Comparison of ENCODE assay signal across 8 mouse cellular contexts in the genomic region with DNA sequence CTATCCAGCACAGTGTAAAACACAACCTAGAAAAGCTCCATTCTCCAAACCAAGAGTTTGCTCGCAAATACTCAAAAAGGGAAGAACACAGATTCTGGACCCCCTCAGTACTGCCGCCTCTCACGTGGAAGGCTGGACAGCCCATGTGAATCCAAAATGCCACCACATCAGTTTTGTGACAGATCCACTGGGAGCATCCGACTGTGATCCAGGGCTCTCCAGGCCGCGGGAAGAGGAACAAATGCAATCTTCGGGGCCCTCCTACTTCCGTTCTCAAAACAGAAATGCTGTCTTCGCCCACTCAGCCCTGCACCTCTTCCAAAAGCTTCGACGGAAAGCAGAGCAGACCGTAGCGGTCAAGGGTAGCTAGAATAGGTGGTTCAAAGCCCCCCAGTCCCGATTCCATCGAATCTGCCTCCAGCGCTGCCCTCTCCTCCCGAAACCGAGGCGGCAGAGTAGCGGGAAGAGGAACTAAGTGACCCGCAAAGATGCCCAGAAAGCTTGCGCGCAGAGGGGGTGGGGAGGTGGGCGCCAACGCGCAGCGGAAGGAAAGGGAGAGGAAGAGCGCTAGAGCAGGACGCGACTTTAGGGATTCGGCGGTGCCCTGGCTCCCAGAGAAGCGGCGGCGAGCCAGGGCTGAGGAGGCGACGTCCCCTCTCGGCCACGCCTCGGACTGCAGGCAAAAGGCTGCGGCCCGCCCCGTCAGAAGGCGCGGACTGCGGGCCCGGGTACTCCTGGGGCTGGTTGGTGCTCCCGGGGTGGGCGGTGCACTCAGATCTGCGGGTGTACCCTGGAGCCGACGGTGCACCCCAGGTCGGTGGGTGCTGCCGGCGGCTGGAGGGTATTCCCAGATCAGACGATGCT. TPM values are rescaled to one million over a fixed set of nuclear protein-coding genes. Genes with fewer than 3 reads are reported as not detected.
A peak's percentile ranks its signal among the peaks of the same experiment; 100 is the strongest.
DNase-seq lines count a peak whose midpoint lies in the region; ATAC-seq and TF ChIP-seq lines count a peak whose summit lies in the region.

No protein-coding gene starts in this region.

- peak overlapping the region; percentile 83 for H3K4me2 ChIP-seq in forebrain, embryonic 12.5 days
- peak overlapping the region; percentile 85 for H3K4me2 ChIP-seq in heart, postnatal 0 days (ENCODE audit: low read depth, low read length)
- H3K4me2 ChIP-seq in liver, postnatal 0 days (ENCODE audit: low read depth, low read length): peak overlapping the region; percentile 88
- peak overlapping the region; percentile 76 for H3K4me2 ChIP-seq in neural tube, embryonic 14.5 days (ENCODE audit: low read depth, low read length)

- TF ChIP-seq EP300 in heart, postnatal 0 days (IDR thresholded peaks at IDR 0.05; ENCODE audit: low read depth): no peak
- TF ChIP-seq EP300 in liver, postnatal 0 days (IDR thresholded peaks at IDR 0.05; ENCODE audit: low read depth): peak; percentile 24; the same call in 1 of the 2 replicates

- H3K4me3 ChIP-seq in forebrain, embryonic 12.5 days (replicated peaks): peak overlapping the region; percentile 91
- H3K4me3 ChIP-seq in heart, postnatal 0 days (ENCODE audit: low read depth, low read length): peak overlapping the region; percentile 84
- H3K4me3 ChIP-seq in liver, postnatal 0 days (ENCODE audit: low read depth, low read length): peak overlapping the region; percentile 90
- peak overlapping the region; percentile 94 for H3K4me3 ChIP-seq in neural tube, embryonic 14.5 days (ENCODE audit: low read depth, low read length)
- peak overlapping the region; percentile 86 for H3K4me3 ChIP-seq in testis, adult 2 months (ENCODE audit: control insufficient read depth, low read depth, low read length)

- no peaks in the 10 kb centered on the region for H3K27me3 ChIP-seq in forebrain, embryonic 12.5 days
- H3K27me3 ChIP-seq in heart, postnatal 0 days (ENCODE audit: control insufficient read depth, insufficient read depth, low read length): no peaks in the 10 kb centered on the region
- no peaks in the 10 kb centered on the region for H3K27me3 ChIP-seq in liver, postnatal 0 days (ENCODE audit: insufficient read depth, low read length)
- H3K27me3 ChIP-seq in neural tube, embryonic 14.5 days (ENCODE audit: control insufficient read depth, insufficient read depth, low read length): no peaks in the 10 kb centered on the region; the same call in 1 of the 2 replicates
- no peaks in the 10 kb centered on the region for H3K27me3 ChIP-seq in testis, adult 2 months (ENCODE audit: control insufficient read depth, insufficient read depth, low read length)

- peak overlapping the region; percentile 95 for H3K27ac ChIP-seq in forebrain, embryonic 12.5 days
- peak overlapping the region; percentile 92 for H3K27ac ChIP-seq in heart, postnatal 0 days (ENCODE audit: low read depth)
- peak overlapping the region; percentile 98 for H3K27ac ChIP-seq in liver, postnatal 0 days (ENCODE audit: low read depth)
- H3K27ac ChIP-seq in neural tube, embryonic 14.5 days (ENCODE audit: low read depth, low read length): peak overlapping the region; percentile 94
- peak overlapping the region; percentile 76 for H3K27ac ChIP-seq in testis, adult 2 months (ENCODE audit: control insufficient read depth, insufficient read depth, low read depth, low read length)

- peak overlapping the region; percentile 90 for H3K9ac ChIP-seq in forebrain, embryonic 12.5 days
- H3K9ac ChIP-seq in heart, postnatal 0 days (replicated peaks; ENCODE audit: low read depth, low read length): peak overlapping the region; percentile 88
- H3K9ac ChIP-seq in liver, postnatal 0 days (replicated peaks): peak overlapping the region; percentile 94
- H3K9ac ChIP-seq in neural tube, embryonic 14.5 days (replicated peaks; ENCODE audit: low read depth, low read length): peak overlapping the region; percentile 94

- TF ChIP-seq POLR2A in testis, adult 2 months (IDR thresholded peaks at IDR 0.05; ENCODE audit: control insufficient read depth, low read depth, low read length): 0 out of 2 replicates have a peak, but pooled peaks have one; percentile 28

- peaks cover 17% of the 10 kb centered on the region for H3K4me1 ChIP-seq in forebrain, embryonic 12.5 days
- H3K4me1 ChIP-seq in heart, postnatal 0 days (ENCODE audit: control insufficient read depth, insufficient read depth): peaks cover 15% of the 10 kb centered on the region
- H3K4me1 ChIP-seq in liver, postnatal 0 days (ENCODE audit: insufficient read depth): peaks cover 28% of the 10 kb centered on the region
- H3K4me1 ChIP-seq in neural tube, embryonic 14.5 days (ENCODE audit: control insufficient read depth, insufficient read depth, low read length): peaks cover 16% of the 10 kb centered on the region; the same call in 1 of the 2 replicates
- peaks cover 11% of the 10 kb centered on the region for H3K4me1 ChIP-seq in testis, adult 2 months (ENCODE audit: control insufficient read depth, insufficient read depth, low read length)

- ATAC-seq in forebrain, embryonic 12.5 days (ENCODE audit: low FRiP score): peak; percentile 45
- peak; percentile 44 for ATAC-seq in heart, postnatal 0 days (ENCODE audit: insufficient read depth, low read depth)
- ATAC-seq in liver, postnatal 0 days: peak; percentile 30
- peak; percentile 44 for ATAC-seq in neural tube, embryonic 14.5 days (ENCODE audit: low read depth)

- DNase-seq in CD4-positive, CD25-positive, alpha-beta regulatory T cell, adult 2 months (ENCODE audit: low read depth, low spot score): peak; percentile 60
- DNase-seq in c-Kit-negative CD71-positive TER-119-positive erythroid progenitor cells, embryonic 14.5 days (ENCODE audit: low read depth, low spot score): peak; percentile 34
- peak; percentile 58 for DNase-seq in heart, postnatal 0 days (ENCODE audit: low spot score)
- peak; percentile 66 to 80 for DNase-seq in kidney, postnatal 4 days
- peak; percentile 73 for DNase-seq in liver, postnatal 0 days

- H3K9me3 ChIP-seq in forebrain, embryonic 12.5 days: no peaks in the 10 kb centered on the region
- no peaks in the 10 kb centered on the region for H3K9me3 ChIP-seq in heart, postnatal 0 days (replicated peaks; ENCODE audit: control insufficient read depth, low read length)
- H3K9me3 ChIP-seq in liver, postnatal 0 days (ENCODE audit: low read length): no peaks in the 10 kb centered on the region
- no peaks in the 10 kb centered on the region for H3K9me3 ChIP-seq in neural tube, embryonic 14.5 days (ENCODE audit: control insufficient read depth, low read length)

- 0 out of 2 replicates have a peak, but pooled peaks have one; percentile 8 for TF ChIP-seq CTCF in heart, postnatal 0 days (IDR thresholded peaks at IDR 0.05; ENCODE audit: low read depth)
- TF ChIP-seq CTCF in liver, postnatal 0 days (IDR thresholded peaks at IDR 0.05; ENCODE audit: low read depth): peak; percentile 60
- peak; percentile 13; the same call in 1 of the 2 replicates for TF ChIP-seq CTCF in testis, adult 2 months (IDR thresholded peaks at IDR 0.05; ENCODE audit: control insufficient read depth, insufficient read depth, insufficient replicate concordance, low read depth, low read length)

- no peaks in the 10 kb centered on the region for H3K36me3 ChIP-seq in forebrain, embryonic 12.5 days (replicated peaks)
- no peaks in the 10 kb centered on the region for H3K36me3 ChIP-seq in heart, postnatal 0 days (replicated peaks; ENCODE audit: control insufficient read depth, insufficient read depth, low read length)
- 0 out of 2 replicates have a peak, but pooled peaks cover under 1% of the 10 kb centered on the region for H3K36me3 ChIP-seq in liver, postnatal 0 days (replicated peaks; ENCODE audit: insufficient read depth, low read length)
- H3K36me3 ChIP-seq in neural tube, embryonic 14.5 days (ENCODE audit: control insufficient read depth, insufficient read depth, low read length): no peaks in the 10 kb centered on the region
- no peaks in the 10 kb centered on the region for H3K36me3 ChIP-seq in testis, adult 2 months (ENCODE audit: control insufficient read depth, insufficient read depth, low read length)

- under 1% methylated on average over 55 of the region's 56 CpGs for WGBS in forebrain, embryonic 12.5 days
- 1% methylated on average over 51 of the region's 56 CpGs for WGBS in heart, postnatal 0 days
- WGBS in liver, postnatal 0 days (ENCODE audit: insufficient replicate concordance): under 1% methylated on average over 48 of the region's 56 CpGs
- WGBS in neural tube, embryonic 14.5 days: under 1% methylated on average over 55 of the region's 56 CpGs

RNA-seq across cellular contexts. Expression of gene Acap2, which starts 0.9 kb away (rescaled TPM):
- 24.5 and 26.6 TPM in 2 replicates for polyA plus RNA-seq in forebrain, embryonic 12.5 days (2016; fragmentation: Nextera tagmentation; extraction: Ambion mirVana)
- 12.8 and 13.2 TPM in 2 replicates for total RNA-seq in heart, postnatal 0 days (2014; rRNA removed; ENCODE audit: low replicate concordance)
- 7.0 and 7.1 TPM in 2 replicates for polyA plus RNA-seq in heart, postnatal 0 days (2015; fragmentation: Nextera tagmentation; extraction: Ambion mirVana)
- polyA plus RNA-seq in liver, postnatal 0 days (2015; fragmentation: Nextera tagmentation; extraction: Ambion mirVana): 4.5 and 5.6 TPM in 2 replicates
- 17.7 and 18.4 TPM in 2 replicates for polyA plus RNA-seq in neural tube, embryonic 14.5 days (2014; fragmentation: Nextera tagmentation; extraction: Ambion mirVana)
- 3.8 TPM in 2 replicates for polyA plus RNA-seq in testis, adult 2 months (2012; rRNA removed)

Comparison
In these comparisons a context has a peak if more than half of its experiments do, and no peak if none do; other contexts are left out.
1. Peak in every context shown above with its lines: DNase-seq, ATAC-seq, H3K4me3 ChIP-seq and H3K27ac ChIP-seq.
2. CTCF ChIP-seq: peak in every context shown above with its lines; median percentile 60 in liver, postnatal 0 days; 13 in testis, adult 2 months; 8 in heart, postnatal 0 days.